Mouse (Mus musculus): ENCODE measurements at regions not wholly inside any gene's neighbourhood (a gene's known extent, or its start where the extent isn't known, plus 50 kb on each side); places are given as distances from the start of the nearest gene placed in this dataset.

GRCm38 (mm10) chr14:53847049-53847448 lies 406.9 kb downstream of the Dad1 start:
- no peak for TF ChIP-seq CTCF (IDR thresholded peaks at IDR 0.05; ENCODE audit: insufficient read depth, low read length)
- TF ChIP-seq POLR2A (IDR thresholded peaks at IDR 0.05; ENCODE audit: borderline replicate concordance, extremely low read depth, low read depth, low read length) = no peak
